Mouse (Mus musculus): Measurements from ENCODE around the gene Dok7. TPM values are rescaled to one million over a fixed set of nuclear protein-coding genes. Genes with fewer than 3 reads are reported as not detected.

Gene Dok7
- 11.0 and 13.0 TPM in 2 replicates for polyA plus RNA-seq (2012; rRNA removed)
- polyA plus RNA-seq (2014; fragmentation: Nextera tagmentation; extraction: Ambion mirVana): 4.7 and 5.0 TPM in 2 replicates

GRCm38 (mm10) chr5:35056604-35057432, at the start of gene Dok7:
TSS of gene Dok7 (plus strand) at chr5:35056766.
- peak within 1 kb of the TSS; percentile 60 for H3K9ac ChIP-seq (ENCODE audit: low read depth, low read length, severe bottlenecking)
- peak; percentile 48 for ATAC-seq (ENCODE audit: low FRiP score, low read depth)
- H3K4me3 ChIP-seq (replicated peaks; ENCODE audit: low read length): peak within 1 kb of the TSS; percentile 56
- H3K4me1 ChIP-seq (ENCODE audit: control insufficient read depth, insufficient read depth, low read length): 0 out of 2 replicates have a peak, but pooled peaks cover 3% of the 10 kb centered on the region
- peak within 1 kb of the TSS; percentile 96 for H3K4me2 ChIP-seq (replicated peaks; ENCODE audit: low read depth, low read length, severe bottlenecking)
- peak; percentile 60 for DNase-seq (ENCODE audit: low spot score)
- H3K36me3 ChIP-seq (ENCODE audit: control insufficient read depth, insufficient read depth, low read length): no peaks in the 10 kb centered on the region
- peaks cover 19% of the 10 kb centered on the region for H3K27me3 ChIP-seq (ENCODE audit: control insufficient read depth, insufficient read depth, low read length)
- TF ChIP-seq POLR2A (IDR thresholded peaks at IDR 0.05; ENCODE audit: borderline replicate concordance, extremely low read depth, insufficient read depth, insufficient read length): no peak
- WGBS: under 1% methylated on average over 42 of the region's 74 CpGs
- no peak within 1 kb of the TSS for H3K27ac ChIP-seq (replicated peaks; ENCODE audit: low read depth, low read length)
- H3K9me3 ChIP-seq (ENCODE audit: control insufficient read depth, low read length): no peaks in the 10 kb centered on the region

DNA sequence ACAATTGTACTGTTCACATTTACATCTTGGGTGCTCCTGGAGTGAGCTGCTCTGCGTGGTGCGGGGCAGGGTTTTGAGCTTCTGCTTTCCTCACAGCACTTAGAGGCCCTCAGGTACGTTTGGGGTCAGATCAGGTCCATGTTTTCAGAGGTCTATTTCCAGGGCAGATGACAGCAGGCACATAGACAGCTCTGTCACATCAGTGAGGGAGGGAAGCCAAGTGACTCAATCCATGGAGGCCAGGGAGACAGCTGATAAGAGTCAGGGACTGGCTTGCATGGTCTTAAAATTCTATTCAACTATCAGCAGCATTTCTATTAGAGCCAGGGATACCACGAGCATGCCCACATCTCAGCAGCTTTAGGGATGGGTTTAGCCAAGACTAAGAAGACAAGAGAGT, 47.4 kb upstream of the Dok7 start:
- WGBS: 90% methylated on average over 4 of the region's 4 CpGs
- Histone ChIP-seq H3K4me3 (replicated peaks; ENCODE audit: low read length) (no peak overlapping the region), H3K4me2 (replicated peaks; ENCODE audit: low read depth, low read length, severe bottlenecking) (no peak overlapping the region), H3K9me3 (ENCODE audit: control insufficient read depth, low read length) (no peaks in the 10 kb centered on the region), H3K9ac (ENCODE audit: low read depth, low read length, severe bottlenecking) (no peak overlapping the region), H3K4me1 (ENCODE audit: control insufficient read depth, insufficient read depth, low read length) (peaks cover 10% of the 10 kb centered on the region), H3K27ac (replicated peaks; ENCODE audit: low read depth, low read length) (no peak overlapping the region), H3K36me3 (ENCODE audit: control insufficient read depth, insufficient read depth, low read length) (peaks cover 18% of the 10 kb centered on the region), H3K27me3 (ENCODE audit: control insufficient read depth, insufficient read depth, low read length) (no peaks in the 10 kb centered on the region)
- TF ChIP-seq POLR2A (IDR thresholded peaks at IDR 0.05; ENCODE audit: borderline replicate concordance, extremely low read depth, insufficient read depth, insufficient read length): no peak
- DNase-seq (ENCODE audit: low spot score) (no peak), ATAC-seq (ENCODE audit: low FRiP score, low read depth) (no peak)

DNA sequence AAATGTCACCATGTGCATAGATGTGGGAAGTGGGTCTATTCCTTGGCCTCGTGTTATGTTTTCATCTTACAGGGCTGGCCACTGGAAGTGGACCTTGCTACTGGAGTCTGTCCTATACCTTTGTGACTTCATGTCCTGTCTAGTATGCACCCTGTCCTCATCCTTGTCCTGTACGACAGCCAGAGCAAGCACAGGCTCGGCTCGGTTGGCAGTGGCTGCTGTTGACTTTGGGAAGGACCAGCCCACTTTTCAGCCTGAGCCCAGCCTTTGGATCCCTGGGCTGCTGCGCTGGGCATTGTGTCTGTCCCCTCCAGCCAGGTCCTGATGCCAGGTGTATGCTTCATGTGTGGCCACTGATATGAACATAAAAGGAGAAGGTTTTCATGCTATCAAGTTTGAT, 45.9 kb upstream of the Dok7 start:
- Histone ChIP-seq H3K4me3 (replicated peaks; ENCODE audit: low read length) (no peak overlapping the region), H3K9ac (ENCODE audit: low read depth, low read length, severe bottlenecking) (no peak overlapping the region), H3K4me1 (ENCODE audit: control insufficient read depth, insufficient read depth, low read length) (no peaks in the 10 kb centered on the region), H3K36me3 (ENCODE audit: control insufficient read depth, insufficient read depth, low read length) (peaks cover 16% of the 10 kb centered on the region), H3K27ac (replicated peaks; ENCODE audit: low read depth, low read length) (no peak overlapping the region), H3K4me2 (replicated peaks; ENCODE audit: low read depth, low read length, severe bottlenecking) (no peak overlapping the region), H3K9me3 (ENCODE audit: control insufficient read depth, low read length) (no peaks in the 10 kb centered on the region), H3K27me3 (ENCODE audit: control insufficient read depth, insufficient read depth, low read length) (no peaks in the 10 kb centered on the region)
- ATAC-seq (ENCODE audit: low FRiP score, low read depth) (no peak), DNase-seq (ENCODE audit: low spot score) (no peak)
- 81% methylated on average over 5 of the region's 5 CpGs for WGBS
- TF ChIP-seq POLR2A (IDR thresholded peaks at IDR 0.05; ENCODE audit: borderline replicate concordance, extremely low read depth, insufficient read depth, insufficient read length): no peak

DNA sequence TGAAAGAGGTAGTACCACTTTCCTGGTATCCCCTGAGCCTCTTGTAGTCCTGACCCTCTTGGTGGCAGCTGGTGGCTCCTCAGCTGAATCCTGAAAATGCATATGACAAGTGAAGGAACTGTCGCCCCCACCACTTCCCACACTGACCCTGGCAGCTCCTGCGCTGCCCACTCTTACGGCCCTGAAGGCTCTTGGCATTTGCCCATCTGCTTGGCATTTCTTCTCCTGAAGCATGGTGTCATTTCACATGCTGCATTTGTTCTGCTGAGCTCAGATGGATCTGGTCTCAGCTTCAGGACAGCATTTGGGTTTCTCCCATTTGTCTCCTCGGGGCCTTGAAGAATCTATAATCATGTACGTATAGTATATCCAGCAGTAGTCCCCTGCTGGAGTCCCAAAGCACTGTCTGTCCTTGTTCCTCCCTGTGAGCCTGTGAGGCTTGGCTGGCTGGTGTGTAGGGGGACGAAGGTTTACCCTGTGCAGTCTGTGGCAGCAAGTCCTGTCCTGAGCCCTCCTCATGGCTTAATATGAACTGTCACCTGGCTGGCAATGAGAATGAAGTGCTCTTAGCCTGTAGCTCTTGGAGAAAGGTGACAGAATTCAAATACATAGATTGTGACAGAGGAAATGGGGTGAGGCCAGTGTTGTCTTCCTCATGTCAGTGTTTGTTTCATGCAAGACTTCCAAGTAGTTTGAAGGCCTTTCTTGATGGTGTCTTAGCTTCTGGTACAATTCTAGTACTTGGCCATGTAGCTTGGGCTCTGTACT, 45.2 kb upstream of the Dok7 start:
- no peak for TF ChIP-seq POLR2A (IDR thresholded peaks at IDR 0.05; ENCODE audit: borderline replicate concordance, extremely low read depth, insufficient read depth, insufficient read length)
- DNase-seq (ENCODE audit: low spot score): no peak
- Histone ChIP-seq H3K4me1 (ENCODE audit: control insufficient read depth, insufficient read depth, low read length) (no peaks in the 10 kb centered on the region), H3K4me3 (replicated peaks; ENCODE audit: low read length) (no peak overlapping the region), H3K36me3 (ENCODE audit: control insufficient read depth, insufficient read depth, low read length) (peaks cover 16% of the 10 kb centered on the region), H3K4me2 (replicated peaks; ENCODE audit: low read depth, low read length, severe bottlenecking) (no peak overlapping the region), H3K9ac (ENCODE audit: low read depth, low read length, severe bottlenecking) (no peak overlapping the region), H3K27ac (replicated peaks; ENCODE audit: low read depth, low read length) (no peak overlapping the region), H3K27me3 (ENCODE audit: control insufficient read depth, insufficient read depth, low read length) (no peaks in the 10 kb centered on the region), H3K9me3 (ENCODE audit: control insufficient read depth, low read length) (no peaks in the 10 kb centered on the region)
- ATAC-seq (ENCODE audit: low FRiP score, low read depth): no peak
- WGBS: 94% methylated on average over 6 of the region's 6 CpGs

GRCm38 (mm10) chr5:35014036-35014435, 42.5 kb upstream of the Dok7 start:
- Histone ChIP-seq H3K4me2 (replicated peaks; ENCODE audit: low read depth, low read length, severe bottlenecking) (no peak overlapping the region), H3K9ac (ENCODE audit: low read depth, low read length, severe bottlenecking) (no peak overlapping the region), H3K9me3 (ENCODE audit: control insufficient read depth, low read length) (no peaks in the 10 kb centered on the region), H3K27me3 (ENCODE audit: control insufficient read depth, insufficient read depth, low read length) (no peaks in the 10 kb centered on the region), H3K27ac (replicated peaks; ENCODE audit: low read depth, low read length) (no peak overlapping the region), H3K4me3 (replicated peaks; ENCODE audit: low read length) (no peak overlapping the region), H3K36me3 (ENCODE audit: control insufficient read depth, insufficient read depth, low read length) (peaks cover 6% of the 10 kb centered on the region), H3K4me1 (ENCODE audit: control insufficient read depth, insufficient read depth, low read length) (no peaks in the 10 kb centered on the region)
- ATAC-seq (ENCODE audit: low FRiP score, low read depth): no peak
- no peak for DNase-seq (ENCODE audit: low spot score)
- TF ChIP-seq POLR2A (IDR thresholded peaks at IDR 0.05; ENCODE audit: borderline replicate concordance, extremely low read depth, insufficient read depth, insufficient read length): no peak
- WGBS: 70% methylated on average over 6 of the region's 6 CpGs
